Mouse (Mus musculus) retina, embryonic 14.5 days (tissue): ENCODE measurements around the gene Tmem108.

Source experiments
- DNase-seq: peaks from one replicate; pipeline ENCODE4 v3.0.0-alpha.2; 2015; ENCODE audit warnings: low spot score

Tmem108 gene

GRCm38 (mm10) chr9:103546695-103547645 is 214.7 kb downstream of the Tmem108 start:
- DNase-seq: peak; percentile 55

GRCm38 (mm10) chr9:103545729-103546128 is 215.9 kb downstream of the Tmem108 start:
- no peak for DNase-seq

- DNase-seq: no peak
Observed at GRCm38 (mm10) chr9:103545271-103545670, 216.4 kb downstream of the Tmem108 start.

DNA sequence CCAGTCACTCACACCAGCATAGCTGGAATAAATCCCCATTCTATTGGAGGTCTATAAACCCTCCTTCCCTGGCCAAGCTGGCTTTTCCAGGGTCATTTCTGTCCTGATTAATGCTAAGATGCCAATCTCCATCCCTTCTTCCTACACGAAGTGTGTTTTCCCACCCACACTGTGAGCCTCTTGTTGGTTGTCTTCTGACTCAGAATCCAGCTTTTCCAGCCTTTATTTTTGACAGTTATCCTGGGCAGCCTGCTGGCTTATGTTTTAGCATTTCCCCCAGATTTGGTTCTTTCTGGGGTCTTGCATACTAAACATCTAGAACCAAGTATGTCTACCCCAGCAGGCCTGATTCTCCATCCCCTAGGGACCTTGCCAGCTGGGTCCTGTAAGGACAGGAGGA is 217.0 kb downstream of the Tmem108 start:
- no peak for DNase-seq

- no peak for DNase-seq
Observed at GRCm38 (mm10) chr9:103540518-103540917, 221.1 kb downstream of the Tmem108 start.

GRCm38 (mm10) chr9:103538047-103538816 is 223.4 kb downstream of the Tmem108 start:
- DNase-seq: no peak

- no peak for DNase-seq
Observed at GRCm38 (mm10) chr9:103536059-103536634, 225.5 kb downstream of the Tmem108 start.

DNA sequence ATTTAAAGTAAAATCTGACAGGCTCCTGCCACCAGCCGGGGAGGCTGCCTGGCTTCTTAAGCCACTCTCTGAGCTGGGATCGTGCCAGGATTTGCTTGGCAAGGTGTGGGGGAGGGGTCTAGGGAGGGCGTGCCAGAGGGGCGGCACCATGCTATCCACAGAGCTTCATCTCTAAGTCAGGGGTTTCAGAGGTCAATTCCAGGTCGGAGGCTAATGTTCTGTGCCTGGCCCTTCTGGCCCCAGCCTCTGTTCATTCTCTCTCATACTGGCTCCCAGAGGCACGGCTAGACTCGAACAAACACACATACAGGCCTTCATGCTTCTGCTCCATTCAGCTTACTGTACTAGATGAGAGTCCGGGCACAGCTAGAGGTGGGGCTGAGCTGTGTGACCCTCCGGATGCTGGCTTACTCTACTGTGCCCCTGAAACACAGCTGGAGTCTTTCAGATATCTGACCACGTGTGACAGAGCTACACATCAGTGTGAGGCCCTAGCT is 236.5 kb downstream of the Tmem108 start:
- DNase-seq: peak; percentile 29

- peak; percentile 33 for DNase-seq
Observed at GRCm38 (mm10) chr9:103524600-103524999, 237.0 kb downstream of the Tmem108 start.

DNA sequence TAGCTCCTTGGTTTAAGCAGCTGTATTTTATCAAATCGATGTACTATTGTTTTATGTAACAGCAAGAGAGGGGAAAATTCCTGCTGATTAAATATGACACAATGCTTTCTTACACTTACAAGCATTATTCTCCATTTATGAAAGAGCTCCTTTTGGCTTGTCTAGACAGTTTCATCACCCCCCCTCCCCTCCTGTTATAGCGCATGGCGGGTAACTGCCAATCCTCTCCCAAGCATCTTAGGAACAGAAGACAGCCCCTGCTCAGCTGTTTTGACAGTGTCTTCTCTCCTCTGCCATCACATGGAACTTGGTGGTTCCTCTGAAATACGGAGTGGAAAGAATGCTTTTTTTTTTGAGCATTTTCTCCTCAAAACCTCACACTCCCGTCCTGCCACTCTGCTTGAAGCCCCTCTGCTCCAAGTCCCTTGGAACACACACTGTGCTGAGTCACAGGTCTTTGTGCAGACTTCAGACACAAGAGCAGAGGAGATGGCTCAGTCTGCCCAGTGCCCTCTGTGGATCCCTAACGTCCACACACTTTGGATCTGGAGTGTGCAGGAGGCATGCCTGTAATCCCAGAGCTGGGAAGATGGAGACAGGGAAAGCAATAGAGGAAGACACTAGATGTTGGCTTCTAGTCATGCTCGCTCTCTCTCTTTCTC is 237.8 kb downstream of the Tmem108 start:
- no peak for DNase-seq

- DNase-seq: no peak
Observed at GRCm38 (mm10) chr9:103523008-103523407, 238.6 kb downstream of the Tmem108 start.

DNA sequence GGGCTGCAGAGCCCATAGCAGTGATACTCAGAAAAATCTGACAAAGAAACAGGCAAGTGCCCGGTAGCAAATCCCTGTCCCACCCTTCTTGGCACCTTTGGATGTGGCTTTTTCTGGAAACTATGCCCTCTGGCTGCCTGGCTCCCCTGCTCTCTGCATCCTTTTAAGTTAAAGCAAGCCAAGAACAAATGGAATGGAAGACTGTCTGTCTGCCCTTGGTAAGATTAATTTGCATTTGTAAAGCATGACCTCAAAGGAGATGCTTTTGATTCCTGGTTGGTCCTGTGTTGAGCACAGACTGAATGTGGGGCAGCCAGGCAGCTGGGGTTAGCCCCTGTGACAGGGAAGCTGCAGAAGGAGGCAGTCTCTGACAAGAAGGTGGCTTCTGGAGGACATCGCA is 247.8 kb downstream of the Tmem108 start:
- no peak for DNase-seq

- DNase-seq: no peak
Observed at GRCm38 (mm10) chr9:103512257-103512656, 249.4 kb downstream of the Tmem108 start.

DNA sequence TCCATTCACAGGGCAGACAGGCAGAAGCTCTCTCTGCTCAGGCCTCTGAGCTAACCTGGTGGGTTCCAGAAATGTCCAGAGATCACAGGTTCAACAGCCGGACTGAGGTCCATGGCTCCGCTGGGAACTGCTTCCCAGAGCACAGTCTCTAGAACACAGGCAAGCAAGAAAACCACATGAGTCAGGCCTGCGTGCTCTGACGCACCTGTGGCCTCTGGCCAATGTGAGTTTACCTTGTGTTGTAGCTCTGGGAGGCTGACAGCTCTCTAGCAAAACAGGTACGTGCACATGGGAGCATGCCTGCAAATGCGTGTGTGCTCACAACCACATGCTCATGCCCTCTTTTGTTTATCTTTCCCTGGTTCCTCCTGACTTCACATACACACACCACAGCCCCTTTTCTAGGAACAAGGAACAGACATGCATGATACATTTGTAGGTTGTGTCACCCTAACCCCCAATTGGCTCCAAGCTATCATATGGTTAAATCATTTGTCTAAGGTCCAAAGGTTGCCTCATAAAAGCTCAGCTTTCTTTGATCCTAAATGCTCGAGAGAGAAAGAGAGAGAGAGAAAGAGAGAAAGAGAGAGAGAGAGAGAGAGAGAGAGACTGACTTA is 254.6 kb downstream of the Tmem108 start:
- DNase-seq: no peak

DNA sequence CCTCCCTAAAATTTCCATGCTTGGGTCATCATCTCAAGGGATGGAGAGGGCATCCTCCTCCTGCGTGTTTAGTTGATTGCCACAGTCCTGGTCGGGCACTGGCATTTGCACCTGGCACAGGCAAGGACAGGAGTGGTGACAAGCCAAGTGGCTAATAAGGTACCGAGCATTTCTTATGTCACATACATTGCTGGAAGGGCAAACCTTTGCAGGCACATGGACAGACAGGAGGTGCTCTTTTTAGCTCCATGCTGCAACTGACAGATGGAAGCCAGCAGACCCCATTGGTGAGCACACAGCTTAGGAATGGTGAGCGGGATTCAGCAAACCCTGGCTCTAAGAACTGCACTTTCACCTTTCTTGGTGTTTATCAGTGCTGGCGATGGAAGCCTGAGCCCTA is 256.6 kb downstream of the Tmem108 start:
- no peak for DNase-seq

GRCm38 (mm10) chr9:103504646-103505045 is 257.0 kb downstream of the Tmem108 start:
- DNase-seq: no peak

- no peak for DNase-seq
Observed at GRCm38 (mm10) chr9:103503586-103504298, 257.9 kb downstream of the Tmem108 start.

DNA sequence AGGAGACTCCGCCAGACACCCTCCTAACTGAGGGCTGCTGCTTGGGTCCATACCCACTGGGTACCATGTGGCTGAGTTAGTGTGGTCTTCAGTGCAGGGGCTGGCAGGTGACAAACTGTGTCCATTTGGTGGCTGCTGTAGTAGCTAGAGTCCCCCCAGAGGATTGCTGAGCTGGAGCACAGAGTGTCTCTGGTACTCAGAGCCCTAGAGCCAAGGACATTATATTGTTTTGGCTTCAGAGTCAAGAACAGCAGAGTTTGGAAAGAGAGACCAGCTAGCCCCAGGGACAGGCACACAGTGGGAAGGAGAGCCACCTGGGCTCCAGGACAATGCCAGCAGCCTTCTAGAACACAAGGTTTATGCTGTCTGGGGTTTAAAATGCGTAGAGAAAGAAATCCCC is 259.0 kb downstream of the Tmem108 start:
- no peak for DNase-seq

GRCm38 (mm10) chr9:103501861-103502364 is 259.7 kb downstream of the Tmem108 start:
- DNase-seq: peak; percentile 32

DNA sequence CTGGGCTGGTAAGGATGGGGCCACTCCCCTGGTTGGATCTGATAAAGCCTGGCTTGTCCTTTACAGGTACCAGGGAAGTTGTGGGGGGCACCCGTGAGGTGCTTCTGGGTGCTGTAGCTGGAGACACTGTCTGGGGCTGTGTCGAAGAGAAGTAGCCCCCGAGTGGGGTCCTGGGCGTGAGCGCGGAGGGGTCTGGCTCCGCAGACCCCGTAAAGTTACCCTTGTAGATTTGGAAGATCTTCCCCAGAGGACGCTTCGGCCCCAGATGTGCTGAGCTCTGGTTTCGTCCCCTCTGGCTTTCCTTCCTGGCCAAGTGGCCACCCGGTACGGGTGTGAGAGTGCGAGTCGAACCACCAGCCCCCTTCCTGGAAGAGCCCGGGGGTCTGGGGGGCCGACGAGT is 262.3 kb downstream of the Tmem108 start:
- DNase-seq: no peak

DNA sequence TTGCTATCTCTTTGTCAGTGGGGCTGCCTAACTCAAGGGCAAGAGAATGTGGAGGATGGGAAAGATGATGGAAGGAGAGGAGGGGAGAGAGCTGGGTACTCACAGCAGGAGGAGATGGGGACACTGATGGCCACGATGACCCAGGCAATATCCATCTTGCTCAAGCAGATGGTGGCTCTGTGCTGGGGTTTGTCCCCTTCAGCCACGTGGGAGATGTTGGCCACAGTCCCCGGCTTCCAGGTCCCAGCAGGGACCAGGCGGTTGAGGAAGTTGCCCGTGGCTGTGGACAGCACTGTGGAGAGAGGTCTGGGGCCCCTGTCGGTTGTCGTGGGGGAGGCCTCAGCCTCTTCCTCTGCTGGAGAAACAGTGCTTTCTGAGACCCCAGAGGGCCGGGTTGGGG is 262.9 kb downstream of the Tmem108 start:
- no peak for DNase-seq
